Mouse (Mus musculus) heart, adult 2 months (tissue): ENCODE measurements around the gene Dnmt3b.

Experiments used
- CTCF ChIP-seq: fragments of 200-600 bp; IDR thresholded peaks from 2 replicates; pipeline ENCODE4 v1.8.1; 2022; ENCODE audit warnings: antibody characterized with exemption, mild to moderate bottlenecking, moderate library complexity
- EP300 ChIP-seq: fragments of 200-500 bp; IDR thresholded peaks from 2 replicates; pipeline ENCODE4 v1.6.1; 2011; ENCODE audit warnings: low read depth, low read length, control low read depth; ENCODE audit not compliant: insufficient read depth
- POLR2A ChIP-seq: fragments of 200-500 bp; IDR thresholded peaks from 2 replicates; pipeline ENCODE4 v1.6.1; 2011; ENCODE audit warnings: mild to moderate bottlenecking, low read depth, low read length, control low read depth; ENCODE audit not compliant: insufficient read depth

DNA sequence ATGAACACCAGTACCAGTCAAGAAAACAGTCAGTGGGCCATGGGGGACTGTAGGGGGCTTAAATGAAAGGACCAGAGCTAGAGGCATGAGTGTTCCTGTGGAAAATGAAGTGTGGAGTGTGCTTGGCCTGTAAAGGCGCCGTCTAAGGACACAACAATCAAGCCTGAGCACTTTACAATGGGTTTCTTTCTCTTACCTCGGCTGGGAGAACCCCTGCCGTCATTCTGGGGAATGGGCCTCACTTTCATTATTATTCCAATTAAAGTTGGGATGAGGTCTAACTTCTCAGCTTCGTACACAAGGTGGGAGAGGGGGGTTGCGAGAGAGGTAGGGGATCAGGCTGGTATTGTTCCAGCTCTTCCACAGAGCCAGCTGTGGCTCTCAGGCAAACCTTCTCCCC lies 6.3 kb upstream of the Dnmt3b start:
- no peak for TF ChIP-seq POLR2A
- TF ChIP-seq CTCF: no peak
- TF ChIP-seq EP300: no peak
